Mouse (Mus musculus): ENCODE data around the gene 2210016F16Rik. TPM values are rescaled to one million over a fixed set of nuclear protein-coding genes. Genes with fewer than 3 reads are reported as not detected.
"Not testable (repeated sequence)": the region's sequence is repeated elsewhere in the genome, so short reads cannot be mapped to it uniquely, and the experiment has no call there.

2210016F16Rik gene
- 24.8 and 26.4 TPM in 2 replicates for polyA plus RNA-seq (2015; fragmentation: Nextera tagmentation; extraction: Ambion mirVana)

DNA sequence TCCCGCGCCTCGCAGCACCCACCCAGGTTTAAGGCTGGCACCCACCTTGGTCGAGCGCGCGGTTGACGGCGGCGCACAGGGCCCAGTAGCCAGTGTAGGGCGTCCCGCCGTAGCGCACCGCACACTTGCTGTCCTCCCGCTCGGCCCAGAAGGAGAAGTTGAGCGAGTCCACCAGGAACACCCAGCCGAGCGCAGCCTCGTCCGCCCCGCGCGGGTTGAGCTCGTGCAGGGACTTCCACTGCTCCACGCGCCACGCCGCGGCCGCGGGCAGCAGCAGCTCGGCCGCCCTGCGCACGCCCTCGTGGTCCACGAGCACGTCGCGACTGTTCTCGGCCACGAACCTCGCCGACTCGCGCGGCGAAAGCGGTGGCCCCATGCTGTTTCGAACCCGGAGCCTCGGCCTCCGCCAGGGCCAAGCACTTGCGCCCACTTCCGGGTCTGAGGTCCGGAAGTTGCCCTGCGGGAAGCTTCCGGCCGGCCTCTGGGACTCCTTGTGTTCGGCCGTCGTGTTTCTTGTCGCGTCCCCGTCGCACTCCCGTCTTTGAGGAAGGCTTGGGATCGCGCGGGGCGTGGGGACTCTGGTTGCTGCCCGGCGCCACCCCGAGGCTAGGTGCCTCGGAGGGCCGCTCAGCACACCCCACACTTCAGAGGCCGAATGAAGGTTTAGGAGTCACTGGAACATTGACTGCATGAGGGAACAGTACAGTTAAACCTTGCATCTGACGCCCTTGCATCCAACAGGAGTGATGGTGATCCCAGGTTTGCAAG, at the start of gene 2210016F16Rik:
TSS of gene 2210016F16Rik (minus strand) at position 447 of the 768 bp plus-strand sequence.
- ATAC-seq (ENCODE audit: low read depth): peak; percentile 77
- Histone ChIP-seq H3K4me2 (peak within 1 kb of the TSS; percentile 90), H3K36me3 (peaks cover 36% of the 10 kb centered on the region), H3K27ac (replicated peaks) (peak within 1 kb of the TSS; percentile 59), H3K4me3 (peak within 1 kb of the TSS; percentile 82), H3K27me3 (no peaks in the 10 kb centered on the region), H3K4me1 (replicated peaks) (peaks cover 12% of the 10 kb centered on the region), H3K9ac (peak within 1 kb of the TSS; percentile 81), H3K9me3 (peaks cover 21% of the 10 kb centered on the region)
- 1% methylated on average over 80 of the region's 80 CpGs for WGBS

- no peak overlapping the region for H3K4me2 ChIP-seq
- no peak overlapping the region for H3K9ac ChIP-seq
- H3K27ac ChIP-seq (replicated peaks): no peak overlapping the region
- H3K9me3 ChIP-seq: no peaks in the 10 kb centered on the region
- no peak overlapping the region for H3K4me3 ChIP-seq
- H3K36me3 ChIP-seq: no peaks in the 10 kb centered on the region
- 0 out of 2 replicates have a peak, but pooled peaks cover 5% of the 10 kb centered on the region for H3K4me1 ChIP-seq (replicated peaks)
- ATAC-seq (ENCODE audit: low read depth): no peak
- no peaks in the 10 kb centered on the region for H3K27me3 ChIP-seq
- 72% methylated on average over 10 of the region's 10 CpGs for WGBS
Observed at GRCm38 (mm10) chr13:58423061-58423660, 38.1 kb upstream of the 2210016F16Rik start.

- no peak overlapping the region for H3K27ac ChIP-seq (replicated peaks)
- H3K9me3 ChIP-seq: no peaks in the 10 kb centered on the region
- no peaks in the 10 kb centered on the region for H3K27me3 ChIP-seq
- 88% methylated on average over 4 of the region's 4 CpGs for WGBS
- H3K4me2 ChIP-seq: no peak overlapping the region
- H3K4me3 ChIP-seq: no peak overlapping the region
- no peak for ATAC-seq (ENCODE audit: low read depth)
- no peaks in the 10 kb centered on the region for H3K36me3 ChIP-seq
- H3K4me1 ChIP-seq (replicated peaks): 0 out of 2 replicates have a peak, but pooled peaks cover 5% of the 10 kb centered on the region
- no peak overlapping the region for H3K9ac ChIP-seq
Observed at GRCm38 (mm10) chr13:58422242-58422641, 37.2 kb upstream of the 2210016F16Rik start.

- Histone ChIP-seq H3K4me3 (no peak overlapping the region), H3K36me3 (no peaks in the 10 kb centered on the region), H3K27me3 (no peaks in the 10 kb centered on the region), H3K4me1 (replicated peaks) (no peaks in the 10 kb centered on the region), H3K9ac (no peak overlapping the region), H3K9me3 (no peaks in the 10 kb centered on the region; the same call in 1 of the 2 replicates), H3K27ac (replicated peaks) (no peak overlapping the region), H3K4me2 (no peak overlapping the region)
- no peak for ATAC-seq (ENCODE audit: low read depth)
- WGBS: 79% methylated on average over 4 of the region's 4 CpGs
Observed at GRCm38 (mm10) chr13:58421026-58421425, 36.0 kb upstream of the 2210016F16Rik start.

DNA sequence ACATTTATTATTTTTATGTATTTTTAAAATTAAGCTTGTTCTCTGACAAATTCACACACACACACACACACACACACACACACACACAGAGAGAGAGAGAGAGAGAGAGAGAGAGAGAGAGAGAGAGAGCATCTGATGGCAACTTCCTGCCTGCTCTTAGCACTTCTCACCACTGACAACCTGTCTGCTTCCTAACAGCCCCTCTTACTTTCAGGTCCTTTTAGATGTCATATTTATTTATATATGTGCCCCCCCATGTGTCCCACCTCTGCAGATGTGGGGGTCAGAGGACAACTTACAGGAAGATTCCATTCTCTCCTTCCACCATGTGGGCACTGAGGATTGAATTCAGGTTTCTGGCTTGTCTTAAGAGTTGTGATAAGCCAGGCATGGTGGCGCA, 34.2 kb upstream of the 2210016F16Rik start:
- H3K4me1 ChIP-seq (replicated peaks): no peaks in the 10 kb centered on the region; the same call in 1 of the 2 replicates
- H3K4me2 ChIP-seq: no peak overlapping the region
- H3K9me3 ChIP-seq: no peaks in the 10 kb centered on the region; the same call in 1 of the 2 replicates
- H3K4me3 ChIP-seq: no peak overlapping the region
- H3K9ac ChIP-seq: no peak overlapping the region
- no peaks in the 10 kb centered on the region for H3K36me3 ChIP-seq
- 95% methylated on average over 1 of the region's 1 CpGs for WGBS
- H3K27me3 ChIP-seq: no peaks in the 10 kb centered on the region
- no peak for ATAC-seq (ENCODE audit: low read depth)
- H3K27ac ChIP-seq (replicated peaks): no peak overlapping the region

- H3K4me2 ChIP-seq: no peak overlapping the region
- no peaks in the 10 kb centered on the region for H3K27me3 ChIP-seq
- H3K9me3 ChIP-seq: no peaks in the 10 kb centered on the region; the same call in 1 of the 2 replicates
- no peaks in the 10 kb centered on the region for H3K36me3 ChIP-seq
- H3K4me3 ChIP-seq: no peak overlapping the region
- no peak for ATAC-seq (ENCODE audit: low read depth)
- H3K27ac ChIP-seq (replicated peaks): no peak overlapping the region
- H3K9ac ChIP-seq: no peak overlapping the region
- H3K4me1 ChIP-seq (replicated peaks): no peaks in the 10 kb centered on the region; the same call in 1 of the 2 replicates
- 82% methylated on average over 4 of the region's 4 CpGs for WGBS
Observed at GRCm38 (mm10) chr13:58418656-58419055, 33.6 kb upstream of the 2210016F16Rik start.

- WGBS: 82% methylated on average over 5 of the region's 5 CpGs
- Histone ChIP-seq H3K36me3 (peaks cover 25% of the 10 kb centered on the region), H3K27me3 (no peaks in the 10 kb centered on the region), H3K4me2 (no peak overlapping the region), H3K9ac (no peak overlapping the region), H3K27ac (replicated peaks) (no peak overlapping the region), H3K4me1 (replicated peaks) (no peaks in the 10 kb centered on the region; the same call in 1 of the 2 replicates), H3K9me3 (peaks cover 5% of the 10 kb centered on the region; the same call in 1 of the 2 replicates), H3K4me3 (no peak overlapping the region)
- no peak for ATAC-seq (ENCODE audit: low read depth)
Observed at GRCm38 (mm10) chr13:58415838-58416237, 30.8 kb upstream of the 2210016F16Rik start.

DNA sequence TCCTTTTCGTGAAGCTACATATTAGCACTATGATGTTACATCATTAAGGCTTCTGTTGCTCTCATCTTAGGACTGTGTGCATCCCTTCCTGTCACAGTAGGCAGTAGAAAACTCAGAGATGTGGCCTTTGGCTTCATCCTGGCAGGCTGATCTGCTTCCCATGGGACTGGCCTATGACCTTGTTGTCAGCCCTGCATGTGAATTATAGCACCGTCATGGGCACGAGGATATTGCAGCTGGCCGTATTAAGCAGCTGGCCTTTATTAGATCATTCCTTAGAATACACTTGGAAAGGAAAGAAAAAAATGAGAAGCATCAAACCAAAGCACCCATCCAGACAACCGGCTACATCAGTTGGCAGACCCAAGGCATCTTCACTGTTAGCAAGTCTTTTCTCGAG, 30.3 kb upstream of the 2210016F16Rik start:
- H3K36me3 ChIP-seq: peaks cover 30% of the 10 kb centered on the region
- H3K27me3 ChIP-seq: no peaks in the 10 kb centered on the region
- H3K27ac ChIP-seq (replicated peaks): no peak overlapping the region
- ATAC-seq (ENCODE audit: low read depth): no peak
- 68% methylated on average over 6 of the region's 6 CpGs for WGBS
- H3K4me1 ChIP-seq (replicated peaks): no peaks in the 10 kb centered on the region; the same call in 1 of the 2 replicates
- H3K9ac ChIP-seq: no peak overlapping the region
- no peak overlapping the region for H3K4me2 ChIP-seq
- peaks cover 5% of the 10 kb centered on the region; the same call in 1 of the 2 replicates for H3K9me3 ChIP-seq
- H3K4me3 ChIP-seq: no peak overlapping the region

GRCm38 (mm10) chr13:58411073-58411472, 26.0 kb upstream of the 2210016F16Rik start:
- Histone ChIP-seq H3K4me2 (no peak overlapping the region), H3K9ac (no peak overlapping the region), H3K9me3 (0 out of 2 replicates have a peak, but pooled peaks cover 5% of the 10 kb centered on the region), H3K36me3 (peaks cover 37% of the 10 kb centered on the region), H3K27me3 (no peaks in the 10 kb centered on the region), H3K4me3 (no peak overlapping the region), H3K27ac (replicated peaks) (no peak overlapping the region), H3K4me1 (replicated peaks) (no peaks in the 10 kb centered on the region; the same call in 1 of the 2 replicates)
- no peak for ATAC-seq (ENCODE audit: low read depth)
- 98% methylated on average over 4 of the region's 4 CpGs for WGBS

DNA sequence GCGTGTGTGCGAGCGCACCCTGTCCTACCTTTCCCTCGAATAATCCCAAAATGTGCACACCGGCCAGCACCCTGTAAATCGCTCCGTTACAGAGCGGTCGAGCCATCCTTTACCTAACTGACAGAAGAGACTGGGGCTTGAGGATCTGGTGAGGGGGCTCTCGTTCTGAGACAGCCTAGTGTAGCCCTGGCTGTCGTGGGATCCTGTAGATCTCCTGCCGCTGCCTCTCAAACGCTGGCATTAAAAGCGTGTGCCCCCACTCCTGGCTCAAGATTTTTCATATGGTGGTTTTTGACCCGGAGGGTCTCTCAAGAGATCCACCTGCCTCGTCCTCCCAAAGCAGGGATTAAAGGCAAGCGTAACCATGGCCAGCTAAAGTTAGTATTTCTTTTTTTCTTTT, 18.2 kb upstream of the 2210016F16Rik start, which contains the start of gene Hnrnpk:
TSS of gene Hnrnpk (minus strand) at position 101 of the 400 bp plus-strand sequence.
- Histone ChIP-seq H3K4me1 (replicated peaks) (peaks cover 17% of the 10 kb centered on the region), H3K4me3 (peak within 1 kb of the TSS; percentile 79), H3K27ac (replicated peaks) (peak within 1 kb of the TSS; percentile 100), H3K9ac (peak within 1 kb of the TSS; percentile 100), H3K4me2 (peak within 1 kb of the TSS; percentile 57)
- not testable (repeated sequence) for H3K9me3 ChIP-seq; H3K27me3 ChIP-seq; ATAC-seq (ENCODE audit: low read depth); H3K36me3 ChIP-seq
- WGBS: 8% methylated on average over 17 of the region's 17 CpGs

GRCm38 (mm10) chr13:58402744-58403110, 17.7 kb upstream of the 2210016F16Rik start:
- WGBS: under 1% methylated on average over 34 of the region's 48 CpGs
- H3K27me3 ChIP-seq: no peaks in the 10 kb centered on the region
- peaks cover 18% of the 10 kb centered on the region for H3K4me1 ChIP-seq (replicated peaks)
- H3K9me3 ChIP-seq: no peaks in the 10 kb centered on the region
- peak overlapping the region; percentile 57 for H3K4me2 ChIP-seq
- H3K27ac ChIP-seq (replicated peaks): peak overlapping the region; percentile 100
- H3K4me3 ChIP-seq: peak overlapping the region; percentile 79
- ATAC-seq (ENCODE audit: low read depth): peak; percentile 67
- H3K36me3 ChIP-seq: peaks cover 12% of the 10 kb centered on the region
- H3K9ac ChIP-seq: peak overlapping the region; percentile 100

Data from neural tube, embryonic 13.5 days (tissue).